Mouse (Mus musculus) hindbrain, embryonic 12.5 days (tissue): Measurements from ENCODE around the gene Helb. TPM values are rescaled to one million over a fixed set of nuclear protein-coding genes. Genes with fewer than 3 reads are reported as not detected.
A peak's percentile ranks its signal among the peaks of the same experiment; 100 is the strongest.

Experiments
- ATAC-seq: fragments of 200-750 bp; cut with Nextera tagmentation; 2 replicates; pipeline ENCODE4 v1.8.0; 2017; ENCODE audit warnings: moderate TSS enrichment; ENCODE audit not compliant: low FRiP score
- H3K27ac ChIP-seq: fragments of 300-500 bp; sonication (generic); 2 replicates; pipeline ENCODE4 v1.5.1; 2016; ENCODE audit warnings: mild to moderate bottlenecking
- H3K27me3 ChIP-seq: fragments of 300-500 bp; sonication (generic); 2 replicates; pipeline ENCODE4 v1.6.1; 2016; ENCODE audit warnings: mild to moderate bottlenecking
- H3K36me3 ChIP-seq: fragments of 300-500 bp; sonication (generic); 2 replicates; pipeline ENCODE4 v1.6.1; 2016; ENCODE audit warnings: mild to moderate bottlenecking
- H3K4me1 ChIP-seq: fragments of 300-500 bp; sonication (generic); 2 replicates; pipeline ENCODE4 v1.6.1; 2016
- H3K4me2 ChIP-seq: fragments of 300-500 bp; sonication (generic); replicated peaks from 2 replicates; pipeline ENCODE4 v1.6.1; 2016; ENCODE audit warnings: mild to moderate bottlenecking
- H3K4me3 ChIP-seq: fragments of 300-500 bp; sonication (generic); 2 replicates; pipeline ENCODE4 v1.5.1; 2016; ENCODE audit warnings: mild to moderate bottlenecking
- H3K9ac ChIP-seq: fragments of 300-500 bp; sonication (generic); 2 replicates; pipeline ENCODE4 v1.6.1; 2016; ENCODE audit warnings: mild to moderate bottlenecking, moderate library complexity
- H3K9me3 ChIP-seq: fragments of 300-500 bp; sonication (generic); replicated peaks from 2 replicates; pipeline ENCODE4 v1.6.1; 2016; ENCODE audit warnings: mild to moderate bottlenecking
- WGBS: fragments of 180-500 bp; shearing (Covaris S2); methylation state at CpG from one replicate; pipeline ENCODE4 v1.1.7; 2016; 5-methylcytosine and 5-hydroxymethylcytosine counted together
- polyA plus RNA-seq: library from polyadenylated mRNA; unstranded; fragments of >200 nt; fragmentation: Nextera tagmentation; extraction: Ambion mirVana; gene quantifications from 2 replicates; pipeline ENCODE4 v1.2.1, GENCODE M21; 2016

Helb gene
- 4.2 and 4.9 TPM in 2 replicates for polyA plus RNA-seq

- peak within 1 kb of the TSS; percentile 36; the same call in 1 of the 2 replicates for H3K27ac ChIP-seq
Measured at GRCm38 (mm10) chr10:120112507-120113396, at the start of gene Helb. Gene Helb, minus strand, starts transcription at chr10:120112987.

DNA sequence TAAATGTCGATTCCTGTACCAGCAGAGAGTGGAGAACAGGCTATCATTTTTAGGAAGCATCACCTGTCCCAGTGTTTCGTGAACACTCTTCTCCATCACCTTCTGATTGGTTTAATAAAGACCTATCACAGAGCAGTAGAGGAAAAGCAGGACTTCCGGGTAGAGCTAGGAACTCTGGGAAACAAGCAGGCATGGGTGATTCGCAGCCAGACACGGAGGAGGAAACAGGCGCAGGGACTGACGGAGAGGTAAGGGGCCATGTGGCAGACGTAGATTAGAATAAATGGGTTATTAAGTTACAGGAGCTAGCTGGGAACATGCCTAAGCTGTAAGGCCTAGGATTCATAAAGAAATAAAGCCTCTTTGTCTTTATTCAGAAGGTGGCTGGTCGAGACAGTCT lies 47.7 kb upstream of the Helb start:
- Histone ChIP-seq H3K27ac (no peak overlapping the region), H3K27me3 (no peaks in the 10 kb centered on the region), H3K36me3 (no peaks in the 10 kb centered on the region), H3K9ac (no peak overlapping the region), H3K4me3 (no peak overlapping the region), H3K4me2 (no peak overlapping the region), H3K4me1 (peaks cover 2% of the 10 kb centered on the region; the same call in 1 of the 2 replicates), H3K9me3 (no peaks in the 10 kb centered on the region)
- 83% methylated on average over 9 of the region's 9 CpGs for WGBS
- no peak for ATAC-seq

More at GRCm38 (mm10) chr10:120112507-120113396, at the start of gene Helb:
- no peaks in the 10 kb centered on the region for H3K27me3 ChIP-seq
- H3K4me3 ChIP-seq = peak within 1 kb of the TSS; percentile 66
- H3K9ac ChIP-seq = peak within 1 kb of the TSS; percentile 59
- no peaks in the 10 kb centered on the region for H3K9me3 ChIP-seq
- H3K36me3 ChIP-seq = no peaks in the 10 kb centered on the region
- H3K4me1 ChIP-seq = no peaks in the 10 kb centered on the region
- under 1% methylated on average over 55 of the region's 55 CpGs for WGBS
- peak within 1 kb of the TSS; percentile 79 for H3K4me2 ChIP-seq
- peak; percentile 99 for ATAC-seq

DNA sequence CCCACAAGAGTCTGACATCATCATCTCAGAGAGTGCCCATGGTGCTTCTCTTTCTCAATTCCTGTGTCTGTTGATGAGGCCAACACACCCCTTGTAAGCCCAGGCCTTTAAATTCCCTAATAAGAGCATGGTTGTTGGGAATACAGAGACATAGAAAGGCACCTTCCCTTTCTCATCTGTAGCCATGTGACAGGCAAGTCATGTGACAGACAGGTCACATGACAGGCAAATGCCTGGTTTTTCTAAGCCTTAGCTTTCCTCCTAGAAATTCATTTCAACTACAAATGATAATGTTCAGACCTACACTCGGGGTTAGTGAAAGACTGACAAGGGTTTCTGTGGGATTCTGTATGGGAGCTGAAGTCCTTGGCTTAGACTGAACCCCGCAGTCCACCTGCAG lies 41.1 kb upstream of the Helb start:
- Histone ChIP-seq H3K4me2 (no peak overlapping the region), H3K9me3 (peaks cover 4% of the 10 kb centered on the region; the same call in 1 of the 2 replicates), H3K9ac (no peak overlapping the region), H3K4me3 (no peak overlapping the region), H3K27me3 (no peaks in the 10 kb centered on the region), H3K36me3 (no peaks in the 10 kb centered on the region), H3K27ac (no peak overlapping the region), H3K4me1 (no peaks in the 10 kb centered on the region)
- no peak for ATAC-seq
- 91% methylated on average over 2 of the region's 2 CpGs for WGBS

DNA sequence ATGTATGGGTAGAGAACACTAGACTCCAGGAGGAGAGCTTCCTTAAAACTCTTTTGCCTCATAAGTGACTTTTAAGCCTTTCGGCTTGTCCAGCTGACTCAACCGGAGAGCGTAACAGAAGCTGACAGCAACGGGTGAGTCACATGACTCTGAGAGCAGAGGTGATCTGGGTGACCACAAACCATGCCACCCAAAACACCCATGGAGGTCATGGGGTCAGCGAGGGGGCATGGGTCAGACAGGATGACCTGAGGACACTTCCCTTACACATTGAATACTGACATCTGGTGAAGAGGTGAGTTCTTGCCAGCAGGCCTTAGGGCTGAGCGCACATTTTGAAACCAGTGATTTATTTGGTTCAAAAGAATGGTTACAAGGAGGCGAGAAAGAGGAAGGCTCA lies 38.9 kb upstream of the Helb start:
- Histone ChIP-seq H3K9me3 (peaks cover 4% of the 10 kb centered on the region; the same call in 1 of the 2 replicates), H3K27me3 (no peaks in the 10 kb centered on the region), H3K9ac (no peak overlapping the region), H3K36me3 (no peaks in the 10 kb centered on the region), H3K4me1 (no peaks in the 10 kb centered on the region), H3K27ac (no peak overlapping the region), H3K4me3 (no peak overlapping the region), H3K4me2 (no peak overlapping the region)
- WGBS = 91% methylated on average over 7 of the region's 7 CpGs
- no peak for ATAC-seq

GRCm38 (mm10) chr10:120140916-120141516 lies 28.2 kb upstream of the Helb start:
- 70% methylated on average over 10 of the region's 10 CpGs for WGBS
- H3K27me3 ChIP-seq = no peaks in the 10 kb centered on the region
- no peaks in the 10 kb centered on the region for H3K36me3 ChIP-seq
- H3K27ac ChIP-seq = no peak overlapping the region
- no peak overlapping the region for H3K9ac ChIP-seq
- H3K4me3 ChIP-seq = no peak overlapping the region
- H3K9me3 ChIP-seq = peaks cover 22% of the 10 kb centered on the region
- no peaks in the 10 kb centered on the region for H3K4me1 ChIP-seq
- no peak overlapping the region for H3K4me2 ChIP-seq
- no peak for ATAC-seq

DNA sequence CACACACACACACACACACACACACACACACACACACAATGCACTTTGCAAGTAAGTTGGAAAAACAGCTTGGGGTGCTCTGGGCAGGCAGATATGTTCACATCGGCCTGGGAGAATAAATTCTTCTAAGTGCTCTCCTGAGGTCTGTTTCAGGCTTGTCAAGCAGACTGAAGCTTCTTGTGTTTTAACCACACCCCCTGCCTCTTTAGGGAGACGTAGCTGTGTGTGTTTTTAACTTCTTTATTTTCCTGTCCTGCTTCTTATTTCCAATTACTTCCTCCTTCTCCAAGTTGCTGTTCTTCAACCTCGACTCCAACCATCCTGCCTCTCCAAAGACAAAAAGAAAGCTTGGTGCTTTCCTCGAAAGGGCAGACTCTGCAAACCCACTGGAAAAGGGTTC lies 27.4 kb upstream of the Helb start:
- Histone ChIP-seq H3K4me3 (no peak overlapping the region), H3K9me3 (peaks cover 16% of the 10 kb centered on the region), H3K27ac (no peak overlapping the region), H3K4me1 (no peaks in the 10 kb centered on the region), H3K27me3 (no peaks in the 10 kb centered on the region), H3K4me2 (no peak overlapping the region), H3K9ac (no peak overlapping the region), H3K36me3 (no peaks in the 10 kb centered on the region)
- WGBS = 70% methylated on average over 4 of the region's 4 CpGs
- ATAC-seq = no peak

- H3K4me3 ChIP-seq = no peak overlapping the region
- H3K4me2 ChIP-seq = no peak overlapping the region
- H3K27ac ChIP-seq = no peak overlapping the region
- H3K9me3 ChIP-seq = no peaks in the 10 kb centered on the region
- 89% methylated on average over 12 of the region's 12 CpGs for WGBS
- H3K9ac ChIP-seq = no peak overlapping the region
- no peaks in the 10 kb centered on the region for H3K27me3 ChIP-seq
- H3K36me3 ChIP-seq = no peaks in the 10 kb centered on the region
- H3K4me1 ChIP-seq = no peaks in the 10 kb centered on the region
- ATAC-seq = no peak
Measured at GRCm38 (mm10) chr10:120136020-120136562, 23.3 kb upstream of the Helb start.

- ATAC-seq = no peak
- no peak overlapping the region for H3K4me3 ChIP-seq
- H3K4me2 ChIP-seq = no peak overlapping the region
- H3K27me3 ChIP-seq = no peaks in the 10 kb centered on the region
- WGBS = 75% methylated on average over 11 of the region's 11 CpGs
- no peaks in the 10 kb centered on the region for H3K9me3 ChIP-seq
- H3K36me3 ChIP-seq = no peaks in the 10 kb centered on the region
- no peak overlapping the region for H3K9ac ChIP-seq
- H3K27ac ChIP-seq = no peak overlapping the region
- no peaks in the 10 kb centered on the region; the same call in 1 of the 2 replicates for H3K4me1 ChIP-seq
Measured at GRCm38 (mm10) chr10:120133697-120134096, 20.9 kb upstream of the Helb start.

- no peaks in the 10 kb centered on the region for H3K9me3 ChIP-seq
- H3K9ac ChIP-seq = no peak overlapping the region
- H3K4me2 ChIP-seq = no peak overlapping the region
- no peak overlapping the region for H3K4me3 ChIP-seq
- no peak overlapping the region for H3K27ac ChIP-seq
- H3K27me3 ChIP-seq = no peaks in the 10 kb centered on the region
- H3K36me3 ChIP-seq = no peaks in the 10 kb centered on the region
- no peak for ATAC-seq
- no peaks in the 10 kb centered on the region; the same call in 1 of the 2 replicates for H3K4me1 ChIP-seq
- 67% methylated on average over 16 of the region's 16 CpGs for WGBS
Measured at GRCm38 (mm10) chr10:120130621-120131020, 17.8 kb upstream of the Helb start.

DNA sequence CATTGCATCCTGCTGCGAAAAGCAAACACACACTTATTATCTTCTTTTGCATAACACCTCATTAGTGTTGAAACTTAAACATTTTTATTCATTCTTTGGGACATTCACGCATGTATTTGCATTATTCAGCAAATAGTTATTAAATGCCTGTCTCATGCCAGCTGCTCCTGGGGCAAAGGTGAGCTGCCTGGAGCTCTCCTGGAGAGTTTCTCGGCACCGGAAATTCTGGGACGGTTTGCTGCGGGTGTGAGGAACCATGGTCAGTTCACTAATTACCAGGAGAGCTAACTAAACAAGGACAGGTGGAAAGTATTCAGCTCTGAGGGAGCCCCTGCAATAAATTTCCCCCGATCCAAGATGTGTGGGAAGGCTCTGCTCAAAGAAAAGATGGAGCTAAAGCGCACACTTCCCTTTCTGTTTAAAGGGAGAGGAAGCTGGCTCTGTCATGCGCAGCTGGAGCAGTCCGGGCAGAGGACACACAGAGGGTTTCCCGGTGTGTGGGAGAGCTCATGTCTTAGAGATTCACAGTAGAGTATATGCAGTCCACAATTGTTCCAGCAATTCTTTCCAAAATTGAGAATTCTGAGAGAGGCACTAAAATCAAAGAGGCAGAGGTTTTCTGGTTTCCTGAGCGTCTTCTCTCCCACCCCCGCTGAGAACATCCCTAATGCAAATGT lies 16.0 kb upstream of the Helb start:
- ATAC-seq = no peak
- no peak overlapping the region for H3K4me3 ChIP-seq
- no peaks in the 10 kb centered on the region for H3K9me3 ChIP-seq
- H3K27me3 ChIP-seq = no peaks in the 10 kb centered on the region
- 0 out of 2 replicates have a peak overlapping the region, but pooled peaks have one; percentile 12 for H3K4me2 ChIP-seq
- no peak overlapping the region for H3K9ac ChIP-seq
- no peaks in the 10 kb centered on the region for H3K36me3 ChIP-seq
- H3K4me1 ChIP-seq = no peaks in the 10 kb centered on the region; the same call in 1 of the 2 replicates
- 42% methylated on average over 13 of the region's 13 CpGs for WGBS
- H3K27ac ChIP-seq = no peak overlapping the region

- no peaks in the 10 kb centered on the region for H3K9me3 ChIP-seq
- no peak for ATAC-seq
- no peak overlapping the region for H3K9ac ChIP-seq
- H3K27ac ChIP-seq = no peak overlapping the region
- no peaks in the 10 kb centered on the region for H3K36me3 ChIP-seq
- WGBS = 80% methylated on average over 10 of the region's 10 CpGs
- no peaks in the 10 kb centered on the region for H3K27me3 ChIP-seq
- no peak overlapping the region for H3K4me3 ChIP-seq
- no peaks in the 10 kb centered on the region; the same call in 1 of the 2 replicates for H3K4me1 ChIP-seq
- H3K4me2 ChIP-seq = no peak overlapping the region
Measured at GRCm38 (mm10) chr10:120125465-120125857, 12.7 kb upstream of the Helb start.
